Mouse (Mus musculus) heart, adult 10 weeks (tissue): ENCODE measurements around the gene Cggbp1. TPM values are rescaled to one million over a fixed set of nuclear protein-coding genes. Genes with fewer than 3 reads are reported as not detected.

Experiments used
- polyA plus RNA-seq: library from polyadenylated mRNA; stranded (reverse); fragments of 350-450 nt; fragmentation: Illumina TruSeq; extraction: RNeasy Lipid Tissue Mini Kit (QIAGEN cat#74804); gene quantifications from one replicate; pipeline ENCODE4 v1.2.3, GENCODE M21; 2014; ENCODE audit warnings: low read depth, low replicate concordance

Gene Cggbp1
- polyA plus RNA-seq: 22.3 TPM

DNA sequence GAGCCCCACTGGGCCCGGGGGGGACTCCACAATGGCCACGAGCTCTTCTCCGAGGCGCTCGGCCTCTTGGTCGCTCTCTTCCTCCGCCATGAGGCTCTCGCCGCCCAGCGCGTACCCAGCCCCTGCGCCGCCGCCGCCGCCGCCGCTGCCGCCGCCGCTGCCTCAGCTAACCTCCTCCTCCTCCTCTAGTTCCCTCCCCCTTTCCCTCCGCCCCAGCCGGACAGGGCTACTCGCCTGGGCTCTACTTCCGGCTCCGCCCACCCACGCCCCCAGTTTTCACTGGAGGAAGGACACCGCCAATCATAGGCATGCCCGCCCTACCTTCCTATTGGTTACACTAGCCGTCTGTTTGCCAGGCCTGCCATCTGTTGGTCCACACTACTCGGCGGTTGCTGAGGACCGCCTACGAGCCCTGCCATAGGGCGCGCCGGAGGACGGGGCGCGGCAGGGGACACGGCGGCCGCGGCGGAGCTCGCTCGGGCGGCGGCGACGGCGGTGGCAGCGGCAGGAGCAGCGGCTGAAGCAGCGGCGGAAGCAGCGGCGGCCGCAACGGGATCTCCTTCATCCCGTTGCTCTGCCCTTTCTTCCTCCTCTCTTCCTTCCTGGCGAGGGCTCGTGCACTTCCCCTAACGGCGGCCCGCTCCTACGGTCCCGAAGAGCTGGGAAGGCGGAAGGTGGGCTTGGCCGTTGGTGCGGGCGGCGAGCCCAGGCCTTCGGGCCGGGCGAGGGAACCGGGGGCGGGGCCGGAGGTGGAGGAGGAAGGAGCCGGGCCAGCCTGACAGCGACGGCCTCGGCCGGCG, at the start of gene Cggbp1, which contains the start of gene Zfp654:
Cggbp1 (plus strand) TSS at position 434 of the 800 bp plus-strand sequence.
Zfp654 (minus strand) TSS at position 90 of the 800 bp plus-strand sequence.

Other genes starting within 250 kb of the Cggbp1 start
- gene Csnka2ip, start 249.6 kb upstream of the Cggbp1 start, polyA plus RNA-seq: not detected
- gene 4930453N24Rik, start 80.8 kb upstream of the Cggbp1 start, polyA plus RNA-seq: 24.4 TPM
- 8.8 TPM for gene Zfp654, start 344 bp upstream of the Cggbp1 start, polyA plus RNA-seq